In the genomic region with DNA sequence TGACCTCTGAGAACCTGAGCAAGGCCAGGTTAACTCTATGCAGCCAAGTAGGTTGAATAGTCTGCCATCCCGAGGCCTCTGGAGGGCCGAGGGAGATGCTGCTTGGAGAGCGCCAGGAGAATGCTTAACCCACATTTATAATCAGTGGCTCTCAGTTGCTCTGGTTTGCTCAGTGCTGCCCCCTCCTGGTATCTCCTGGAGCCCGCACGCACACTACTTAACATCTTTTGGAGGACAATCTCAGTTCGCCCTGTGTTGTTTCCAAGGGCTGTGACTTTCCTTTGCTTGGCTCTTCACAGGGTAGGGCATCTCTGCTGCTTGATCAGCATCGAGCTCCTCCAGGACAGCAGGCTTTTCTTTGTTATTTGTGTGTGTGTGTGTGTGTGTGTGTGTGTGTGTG, we compare ENCODE assay signal across 8 mouse cellular contexts. TPM values are rescaled to one million over a fixed set of nuclear protein-coding genes. Genes with fewer than 3 reads are reported as not detected.
DNase-seq lines count a peak whose midpoint lies in the region; ATAC-seq and TF ChIP-seq lines count a peak whose summit lies in the region.
"Had no signal": no experiment of that assay in that cellular context is flagged by ENCODE, and none has a peak within 500 bp of the region (broad histone marks: within the 10 kb centered on the region; RNA-seq: fewer than 3 reads in every experiment).

No protein-coding gene starts in this region.

- H3K4me3 ChIP-seq in CH12.LX (replicated peaks in 1 of 3; ENCODE audit: low read depth in 2 of 3, low read length in 2 of 3, poor library complexity in 1 of 3) (no peak overlapping the region), MEL (ENCODE audit: control insufficient read depth in 1 of 2, insufficient read depth in 1 of 2, low read depth in 2 of 2, low read length in 2 of 2) (no peak overlapping the region)
- H3K4me3 ChIP-seq in forebrain, embryonic 16.5 days (replicated peaks; ENCODE audit: low read length): no peak overlapping the region
- H3K4me3 ChIP-seq in neural tube, embryonic 11.5 days (ENCODE audit: low read depth, low read length): no peak overlapping the region
- H3K4me3 ChIP-seq: midbrain, embryonic 12.5 days had no signal

- no peak overlapping the region for H3K27ac ChIP-seq in CH12.LX (ENCODE audit: insufficient read depth, low read depth)
- no peak overlapping the region for H3K27ac ChIP-seq in MEL (ENCODE audit: control insufficient read depth, low read depth, low read length)
- no peak overlapping the region for H3K27ac ChIP-seq in forebrain, embryonic 16.5 days (ENCODE audit: low read length)
- H3K27ac ChIP-seq in neural tube, embryonic 11.5 days (ENCODE audit: low read depth, low read length): no peak overlapping the region
- H3K27ac ChIP-seq: midbrain, embryonic 12.5 days had no signal

- H3K4me2 ChIP-seq in CH12.LX (ENCODE audit: insufficient read depth, low read depth, poor library complexity, severe bottlenecking): no peak overlapping the region
- no peak overlapping the region for H3K4me2 ChIP-seq in forebrain, embryonic 16.5 days (ENCODE audit: low read length)
- H3K4me2 ChIP-seq in neural tube, embryonic 11.5 days (ENCODE audit: low read depth): no peak overlapping the region
- H3K4me2 ChIP-seq: midbrain, embryonic 12.5 days had no signal

- TF ChIP-seq RAD21 in CH12.LX (IDR thresholded peaks at IDR 0.05; ENCODE audit: low read depth, low read length): peak; percentile 53
- peak; percentile 80 for TF ChIP-seq RAD21 in MEL (IDR thresholded peaks at IDR 0.05; ENCODE audit: low read depth, low read length)

- in situ Hi-C loops in CH12.LX (cut with MboI; ENCODE audit: low pct_ligation_motif_present, low pct_unique_long_range_greater_than_20kb, low sequenced_read_pairs): no loop called here

- H3K79me2 ChIP-seq in CH12.LX (replicated peaks; ENCODE audit: control insufficient read depth, extremely low read depth, insufficient read depth, poor library complexity, severe bottlenecking) (no peaks in the 10 kb centered on the region), MEL (ENCODE audit: control insufficient read depth, insufficient read depth, low read length, poor library complexity) (no peaks in the 10 kb centered on the region)

- dilution Hi-C loops in CH12.LX (cut with MboI; ENCODE audit: extremely low pct_ligation_motif_present, extremely low pct_unique_long_range_greater_than_20kb, low sequenced_read_pairs): no loop called here

- H3K9ac ChIP-seq in CH12.LX (ENCODE audit: insufficient read depth, low read depth) (no peak overlapping the region), MEL (ENCODE audit: control insufficient read depth, low read depth, low read length, poor library complexity, severe bottlenecking) (no peak overlapping the region)
- no peak overlapping the region for H3K9ac ChIP-seq in forebrain, embryonic 16.5 days (replicated peaks; ENCODE audit: low read depth, low read length)
- H3K9ac ChIP-seq in neural tube, embryonic 11.5 days (ENCODE audit: low read length): no peak overlapping the region
- H3K9ac ChIP-seq: midbrain, embryonic 12.5 days had no signal

- DNase-seq in kidney, postnatal 4 days: peak; percentile 69 to 70
- DNase-seq in kidney, adult 8-10 months: no peak
- DNase-seq in CH12.LX (ENCODE audit: extremely low read depth): peak; percentile 42
- DNase-seq in MEL (ENCODE audit: low read depth, low spot score): peak; percentile 76
- DNase-seq in neural tube, embryonic 11.5 days (ENCODE audit: low spot score): peak; percentile 54

- 64% methylated on average over 7 of the region's 7 CpGs for WGBS in forebrain, embryonic 16.5 days
- WGBS in neural tube, embryonic 11.5 days: 64% methylated on average over 7 of the region's 7 CpGs

- H3K9me3 ChIP-seq in CH12.LX (replicated peaks; ENCODE audit: low read length) (no peaks in the 10 kb centered on the region), MEL (replicated peaks; ENCODE audit: insufficient read depth, low read length) (no peaks in the 10 kb centered on the region)
- no peaks in the 10 kb centered on the region for H3K9me3 ChIP-seq in forebrain, embryonic 16.5 days (ENCODE audit: control insufficient read depth, low read length)
- H3K9me3 ChIP-seq in neural tube, embryonic 11.5 days (ENCODE audit: control insufficient read depth, low read length): no peaks in the 10 kb centered on the region
- H3K9me3 ChIP-seq: midbrain, embryonic 12.5 days had no signal

- peak; percentile 9; the same call in 1 of the 2 replicates for ATAC-seq in forebrain, embryonic 16.5 days
- no peak for ATAC-seq in neural tube, embryonic 11.5 days (ENCODE audit: insufficient read depth, low FRiP score, low TSS enrichment)
- ATAC-seq in inflammation-experienced regulatory T-cells, adult 6 months: no peak

- TF ChIP-seq CTCF in CH12.LX (conservative IDR thresholded peaks at IDR 0.05 in 1 of 2, IDR thresholded peaks at IDR 0.05 in 1 of 2; ENCODE audit: low read depth in 2 of 2, low read length in 2 of 2) (peak; percentile 66 to 73), MEL (IDR thresholded peaks at IDR 0.05 in 2 of 3, conservative IDR thresholded peaks at IDR 0.05 in 1 of 3; ENCODE audit: control insufficient read depth in 1 of 3, insufficient read depth in 1 of 3, low read depth in 2 of 3, low read length in 3 of 3, poor library complexity in 1 of 3, severe bottlenecking in 1 of 3) (peak; percentile 87 to 91 (median 89))

- TF ChIP-seq POLR2A in CH12.LX (IDR thresholded peaks at IDR 0.05; ENCODE audit: low read depth, low read length): no peak
- no peak for TF ChIP-seq POLR2A in MEL (IDR thresholded peaks at IDR 0.05; ENCODE audit: control insufficient read depth in 1 of 2, insufficient read depth in 1 of 2, low read depth in 1 of 2, low read length in 2 of 2, poor library complexity in 1 of 2)

- H3K36me3 ChIP-seq in CH12.LX (replicated peaks in 1 of 2; ENCODE audit: control insufficient read depth in 1 of 2, insufficient read depth in 1 of 2, low read length in 1 of 2) (no peaks in the 10 kb centered on the region), MEL (ENCODE audit: control insufficient read depth in 1 of 2, insufficient read depth in 2 of 2, low read length in 2 of 2) (no peaks in the 10 kb centered on the region)
- H3K36me3 ChIP-seq in forebrain, embryonic 16.5 days (ENCODE audit: control insufficient read depth, insufficient read depth): no peaks in the 10 kb centered on the region
- no peaks in the 10 kb centered on the region for H3K36me3 ChIP-seq in neural tube, embryonic 11.5 days (ENCODE audit: control insufficient read depth, insufficient read depth, low read length)
- H3K36me3 ChIP-seq: midbrain, embryonic 12.5 days had no signal

- no peaks in the 10 kb centered on the region for H3K27me3 ChIP-seq in CH12.LX (replicated peaks)
- no peaks in the 10 kb centered on the region; a peak in 1 of 4 replicates for H3K27me3 ChIP-seq in MEL (ENCODE audit: control insufficient read depth in 1 of 2, insufficient read depth in 2 of 2, low read length in 2 of 2)
- H3K27me3 ChIP-seq in forebrain, embryonic 16.5 days (replicated peaks; ENCODE audit: control insufficient read depth, insufficient read depth, low read length): no peaks in the 10 kb centered on the region
- no peaks in the 10 kb centered on the region for H3K27me3 ChIP-seq in neural tube, embryonic 11.5 days (ENCODE audit: control insufficient read depth, insufficient read depth, low read length)
- H3K27me3 ChIP-seq: midbrain, embryonic 12.5 days had no signal

- H3K4me1 ChIP-seq in CH12.LX (ENCODE audit: control insufficient read depth in 1 of 2, insufficient read depth in 2 of 2) (no peaks in the 10 kb centered on the region), MEL (ENCODE audit: control insufficient read depth in 1 of 2, insufficient read depth in 2 of 2, low read length in 2 of 2) (no peaks in the 10 kb centered on the region)
- peaks cover 14% of the 10 kb centered on the region for H3K4me1 ChIP-seq in forebrain, embryonic 16.5 days (replicated peaks; ENCODE audit: control insufficient read depth, insufficient read depth, low read length)
- peaks cover 9% of the 10 kb centered on the region for H3K4me1 ChIP-seq in neural tube, embryonic 11.5 days (ENCODE audit: control insufficient read depth, insufficient read depth, low read length)

- TF ChIP-seq EP300 in CH12.LX (IDR thresholded peaks at IDR 0.05; ENCODE audit: low read length) (no peak), MEL (IDR thresholded peaks at IDR 0.05; ENCODE audit: low read depth in 1 of 2, low read length in 2 of 2) (no peak)

TF ChIP-seq in CH12.LX, 34 proteins besides CTCF, POLR2A, EP300 and RAD21:
- TF ChIP-seq MAZ (IDR thresholded peaks at IDR 0.05; ENCODE audit: low read depth, low read length) (no peak), SMC3 (IDR thresholded peaks at IDR 0.05; ENCODE audit: low read depth, low read length) (peak; percentile 81)

TF ChIP-seq in MEL, 35 proteins besides CTCF, POLR2A, EP300 and RAD21:
- TF ChIP-seq CHD1 (IDR thresholded peaks at IDR 0.05; ENCODE audit: low read depth, low read length) (no peak), TCF12 (IDR thresholded peaks at IDR 0.05; ENCODE audit: low read depth, low read length) (no peak), POLR2AphosphoS5 (IDR thresholded peaks at IDR 0.05; ENCODE audit: borderline replicate concordance, low read depth, low read length) (no peak), BHLHE40 (IDR thresholded peaks at IDR 0.05; ENCODE audit: borderline replicate concordance, low read depth, low read length) (0 out of 2 replicates have a peak, but pooled peaks have one; percentile 10), ZC3H11A (IDR thresholded peaks at IDR 0.05; ENCODE audit: low read depth, low read length) (peak; percentile 91), SMC3 (IDR thresholded peaks at IDR 0.05; ENCODE audit: low read depth, low read length) (peak; percentile 96)

RNA-seq across cellular contexts. Expression of gene Ltbp1, which starts 12.1 kb away (rescaled TPM):
- total RNA-seq in CH12.LX (2012; rRNA removed) (0.92 and 2.5 TPM in 2 replicates), CH12.LX (2014; rRNA removed) (2.3 TPM in 2 replicates), MEL (2012; rRNA removed) (0.04 and 0.07 TPM in 2 replicates)
- polyA plus RNA-seq in CH12.LX (2012; ENCODE audit: insufficient read length, low read depth) (6.4 and 7.0 TPM in 2 replicates), MEL (2012; ENCODE audit: insufficient read depth in 1 of 2, insufficient read length in 2 of 2, low read depth in 1 of 2, low replicate concordance in 2 of 2, missing spikeins in 1 of 2) (under 1 TPM in 1 of 2 experiments, not detected in 1; 0.01 TPM)
- 2.3 and 4.3 TPM in 2 replicates for polyA plus RNA-seq in forebrain, embryonic 16.5 days (2015; fragmentation: Nextera tagmentation; extraction: Ambion mirVana)
- polyA plus RNA-seq in neural tube, embryonic 11.5 days (2014; fragmentation: Nextera tagmentation; extraction: Ambion mirVana): 7.3 and 9.5 TPM in 2 replicates
- polyA plus RNA-seq in inflammation-experienced regulatory T-cells, adult 6 months (2017; shearing (Covaris generic)): not detected

Comparison
In these comparisons a context has a peak if more than half of its experiments do, and no peak if none do; other contexts are left out.
1. DNase-seq: peak in kidney, postnatal 4 days (2 of 2), CH12.LX (single experiment), MEL (single experiment) and neural tube, embryonic 11.5 days (single experiment); none in kidney, adult 8-10 months (0 of 2).